Mouse (Mus musculus) cerebellum, postnatal 25 days (tissue): ENCODE data around the gene Ltbp4.

Experiments used
- DNase-seq, 2 experiments: peaks; one replicate each; pipeline ENCODE4 v3.0.0; 2021; ENCODE audit warnings: mixed read lengths in 2 of 2

Gene Ltbp4

GRCm38 (mm10) chr7:27355745-27356240, 18.3 kb upstream of the Ltbp4 start, which contains the start of gene Shkbp1:
Gene Shkbp1 (minus strand): TSS chr7:27356019.
- DNase-seq: peak; percentile 85 to 90

- DNase-seq: no peak
Measured at GRCm38 (mm10) chr7:27355261-27355660, 17.8 kb upstream of the Ltbp4 start.

GRCm38 (mm10) chr7:27354783-27355182, 17.3 kb upstream of the Ltbp4 start:
- DNase-seq: no peak

GRCm38 (mm10) chr7:27354144-27354543, 16.7 kb upstream of the Ltbp4 start:
- DNase-seq: no peak

GRCm38 (mm10) chr7:27345444-27345843, 8.0 kb upstream of the Ltbp4 start:
- DNase-seq: no peak

GRCm38 (mm10) chr7:27342595-27342994, 5.1 kb upstream of the Ltbp4 start:
- DNase-seq: peak in 1 of 2 experiments; percentile 4

GRCm38 (mm10) chr7:27339519-27339918, 2.0 kb upstream of the Ltbp4 start:
- no peak for DNase-seq

GRCm38 (mm10) chr7:27339114-27339513, 1.6 kb upstream of the Ltbp4 start:
- no peak for DNase-seq

- DNase-seq: peak; percentile 93 to 96
Measured at GRCm38 (mm10) chr7:27335928-27336823, 1.3 kb downstream of the Ltbp4 start.

- no peak for DNase-seq
Measured at GRCm38 (mm10) chr7:27335011-27335720, 2.3 kb downstream of the Ltbp4 start.

GRCm38 (mm10) chr7:27334405-27334911, 3.0 kb downstream of the Ltbp4 start:
- no peak for DNase-seq

GRCm38 (mm10) chr7:27333316-27333941, 4.1 kb downstream of the Ltbp4 start:
- DNase-seq: no peak

GRCm38 (mm10) chr7:27332353-27333199, 4.9 kb downstream of the Ltbp4 start:
- DNase-seq: peak; percentile 77 to 88

- DNase-seq: no peak
Measured at GRCm38 (mm10) chr7:27331854-27332253, 5.6 kb downstream of the Ltbp4 start.

GRCm38 (mm10) chr7:27331541-27331851, 6.0 kb downstream of the Ltbp4 start:
- no peak for DNase-seq

- DNase-seq: peak; percentile 55 to 74
Measured at GRCm38 (mm10) chr7:27330709-27331540, 6.6 kb downstream of the Ltbp4 start.

- no peak for DNase-seq
Measured at GRCm38 (mm10) chr7:27329981-27330380, 7.5 kb downstream of the Ltbp4 start.

GRCm38 (mm10) chr7:27329326-27329947, 8.1 kb downstream of the Ltbp4 start:
- DNase-seq: peak; percentile 87 to 93

- DNase-seq: no peak
Measured at GRCm38 (mm10) chr7:27328648-27329047, 8.8 kb downstream of the Ltbp4 start.

- DNase-seq: no peak
Measured at GRCm38 (mm10) chr7:27328161-27328560, 9.3 kb downstream of the Ltbp4 start.

- DNase-seq: no peak
Measured at GRCm38 (mm10) chr7:27327500-27327899, 10.0 kb downstream of the Ltbp4 start.
